Mouse (Mus musculus): ENCODE results near the gene Dhx33. TPM values are rescaled to one million over a fixed set of nuclear protein-coding genes. Genes with fewer than 3 reads are reported as not detected.
A peak's percentile ranks its signal among the peaks of the same experiment; 100 is the strongest.

The Dhx33 gene
- 10 to 100 TPM in 1 of 2 experiments, 1 to 10 TPM in 1; 8.5 to 10.2 TPM for total RNA-seq (2021)
- polyA plus RNA-seq (2012; rRNA removed) = 12.9 and 18.9 TPM in 2 replicates
- long read RNA-seq, full-length matches to known transcripts = 5 of 6 reads
- long read RNA-seq, partial matches to known transcripts = 0 of 6 reads
- long read RNA-seq, other reads (novel, unspliced or antisense) = 1 of 6 reads

- peak within 1 kb of the TSS; percentile 83 for H3K9ac ChIP-seq (ENCODE audit: low read depth, low read length)
- WGBS = under 1% methylated on average over 35 of the region's 35 CpGs
These were observed at the start of gene Dhx33 for GRCm38 (mm10) chr11:71004316-71004773. TSS of gene Dhx33 (minus strand) at chr11:71004437.

GRCm38 (mm10) chr11:71052554-71052953 is 48.3 kb upstream of the Dhx33 start:
- 3% methylated on average over 1 of the region's 1 CpGs for WGBS
- Histone ChIP-seq H3K9ac (ENCODE audit: low read depth, low read length) (no peak overlapping the region), H3K27ac (no peak overlapping the region), H3K79me2 (replicated peaks; ENCODE audit: control insufficient read depth, insufficient read depth, low read length) (no peaks in the 10 kb centered on the region), H3K36me3 (ENCODE audit: control insufficient read depth, insufficient read depth, low read length) (no peaks in the 10 kb centered on the region), H3K4me1 (ENCODE audit: control insufficient read depth, insufficient read depth, low read length) (no peaks in the 10 kb centered on the region), H3K27me3 (ENCODE audit: control insufficient read depth, insufficient read depth, low read length) (no peaks in the 10 kb centered on the region), H3K4me3 (no peak overlapping the region)
- no peak for DNase-seq
- no peak for TF ChIP-seq POLR2A (IDR thresholded peaks at IDR 0.05; ENCODE audit: insufficient read depth, low read depth, low read length)
- peak; percentile 70 for TF ChIP-seq CTCF (IDR thresholded peaks at IDR 0.05)
- intact Hi-C loops (cut with DNase I) = loop anchor here (1.0 kb wide), 1 partner anchor 69 kb away; the partner anchor contains the start of gene C1qbp

More at GRCm38 (mm10) chr11:71004316-71004773, at the start of gene Dhx33:
- Histone ChIP-seq H3K4me1 (ENCODE audit: control insufficient read depth, insufficient read depth, low read length) (peaks cover 8% of the 10 kb centered on the region), H3K27me3 (ENCODE audit: control insufficient read depth, insufficient read depth, low read length) (no peaks in the 10 kb centered on the region), H3K27ac (peak within 1 kb of the TSS; percentile 68), H3K36me3 (ENCODE audit: control insufficient read depth, insufficient read depth, low read length) (peaks cover 14% of the 10 kb centered on the region), H3K79me2 (replicated peaks; ENCODE audit: control insufficient read depth, insufficient read depth, low read length) (no peaks in the 10 kb centered on the region; the same call in 1 of the 2 replicates), H3K4me3 (peak within 1 kb of the TSS; percentile 78)
- peak; percentile 95 to 97 for DNase-seq
- TF ChIP-seq EP300 (IDR thresholded peaks at IDR 0.05; ENCODE audit: insufficient read depth, low read depth, low read length) (peak; percentile 96), POLR2A (IDR thresholded peaks at IDR 0.05; ENCODE audit: insufficient read depth, low read depth, low read length) (peak; percentile 69), CTCF (IDR thresholded peaks at IDR 0.05) (peak; percentile 65)
- intact Hi-C loops (cut with DNase I) = loop anchor here (1.0 to 2.0 kb wide), 2 partner anchors 15 to 22 kb away; partner anchors contain the start of genes C1qbp, Derl2 and Mis12

GRCm38 (mm10) chr11:71039526-71040298 is 35.5 kb upstream of the Dhx33 start:
- H3K9ac ChIP-seq (ENCODE audit: low read depth, low read length) = no peak overlapping the region
- no peaks in the 10 kb centered on the region for H3K27me3 ChIP-seq (ENCODE audit: control insufficient read depth, insufficient read depth, low read length)
- no peaks in the 10 kb centered on the region for H3K4me1 ChIP-seq (ENCODE audit: control insufficient read depth, insufficient read depth, low read length)
- intact Hi-C loops (cut with DNase I) = no loop called here
- no peak for DNase-seq
- H3K27ac ChIP-seq = no peak overlapping the region
- H3K36me3 ChIP-seq (ENCODE audit: control insufficient read depth, insufficient read depth, low read length) = no peaks in the 10 kb centered on the region
- 95% methylated on average over 5 of the region's 5 CpGs for WGBS
- no peak overlapping the region for H3K4me3 ChIP-seq
- no peaks in the 10 kb centered on the region for H3K79me2 ChIP-seq (replicated peaks; ENCODE audit: control insufficient read depth, insufficient read depth, low read length)
- TF ChIP-seq EP300 (IDR thresholded peaks at IDR 0.05; ENCODE audit: insufficient read depth, low read depth, low read length) = no peak
- no peak for TF ChIP-seq CTCF (IDR thresholded peaks at IDR 0.05)
- no peak for TF ChIP-seq POLR2A (IDR thresholded peaks at IDR 0.05; ENCODE audit: insufficient read depth, low read depth, low read length)

- Histone ChIP-seq H3K27me3 (ENCODE audit: control insufficient read depth, insufficient read depth, low read length) (no peaks in the 10 kb centered on the region), H3K9ac (ENCODE audit: low read depth, low read length) (no peak within 1 kb of the TSS), H3K4me3 (peak within 1 kb of the TSS; percentile 29; the same call in 1 of the 2 replicates), H3K79me2 (replicated peaks; ENCODE audit: control insufficient read depth, insufficient read depth, low read length) (no peaks in the 10 kb centered on the region), H3K4me1 (ENCODE audit: control insufficient read depth, insufficient read depth, low read length) (no peaks in the 10 kb centered on the region), H3K36me3 (ENCODE audit: control insufficient read depth, insufficient read depth, low read length) (no peaks in the 10 kb centered on the region), H3K27ac (no peak within 1 kb of the TSS)
- peak in 1 of 2 experiments; percentile 4 for DNase-seq
- intact Hi-C loops (cut with DNase I) = no loop called here
- 2% methylated on average over 31 of the region's 31 CpGs for WGBS
- TF ChIP-seq EP300 (IDR thresholded peaks at IDR 0.05; ENCODE audit: insufficient read depth, low read depth, low read length) = no peak
- TF ChIP-seq POLR2A (IDR thresholded peaks at IDR 0.05; ENCODE audit: insufficient read depth, low read depth, low read length) = no peak
- TF ChIP-seq CTCF (IDR thresholded peaks at IDR 0.05) = no peak
These were observed 29.0 kb upstream of the Dhx33 start, which contains the start of gene 6330403K07Rik for GRCm38 (mm10) chr11:71033163-71033761. TSS of gene 6330403K07Rik (minus strand) at chr11:71033513.

GRCm38 (mm10) chr11:71032491-71033162 is 28.4 kb upstream of the Dhx33 start:
- DNase-seq = no peak
- no peaks in the 10 kb centered on the region for H3K36me3 ChIP-seq (ENCODE audit: control insufficient read depth, insufficient read depth, low read length)
- TF ChIP-seq CTCF (IDR thresholded peaks at IDR 0.05) (no peak), EP300 (IDR thresholded peaks at IDR 0.05; ENCODE audit: insufficient read depth, low read depth, low read length) (no peak), POLR2A (IDR thresholded peaks at IDR 0.05; ENCODE audit: insufficient read depth, low read depth, low read length) (no peak)
- no peaks in the 10 kb centered on the region for H3K27me3 ChIP-seq (ENCODE audit: control insufficient read depth, insufficient read depth, low read length)
- H3K9ac ChIP-seq (ENCODE audit: low read depth, low read length) = no peak overlapping the region
- no peak overlapping the region for H3K27ac ChIP-seq
- 19% methylated on average over 26 of the region's 26 CpGs for WGBS
- no peaks in the 10 kb centered on the region for H3K4me1 ChIP-seq (ENCODE audit: control insufficient read depth, insufficient read depth, low read length)
- intact Hi-C loops (cut with DNase I) = no loop called here
- H3K4me3 ChIP-seq = no peak overlapping the region
- H3K79me2 ChIP-seq (replicated peaks; ENCODE audit: control insufficient read depth, insufficient read depth, low read length) = no peaks in the 10 kb centered on the region

All from heart, adult 2 months (tissue).